Mouse (Mus musculus): ENCODE measurements around the gene Gm3376.
"Not testable (repeated sequence)": the region's sequence is repeated elsewhere in the genome, so short reads cannot be mapped to it uniquely, and the experiment has no call there.

The Gm3376 gene

DNA sequence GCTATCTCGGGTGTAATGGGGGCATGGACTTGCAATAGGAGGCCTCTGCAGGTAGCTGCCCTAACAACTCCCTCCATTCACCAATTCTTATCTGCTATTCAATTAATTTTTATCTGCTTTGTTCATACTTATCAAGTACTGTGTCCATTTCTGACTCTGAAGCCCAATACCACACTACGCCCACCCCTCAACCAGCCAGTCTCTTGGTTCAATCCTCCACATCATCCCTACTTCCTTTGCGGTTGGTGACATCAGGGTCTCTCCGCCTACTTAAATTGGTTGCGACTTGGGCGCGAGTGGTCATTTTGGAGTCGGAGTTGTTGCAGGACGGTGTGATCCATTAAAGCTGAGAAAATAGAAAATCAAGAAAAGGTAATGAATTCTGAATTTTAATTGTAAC, at the start of gene Gm3376:
Gm3376 (plus strand) TSS at position 301 of the 400 bp plus-strand sequence.
- DNase-seq (ENCODE audit: low spot score in 2 of 2), result not testable (repeated sequence)

All from left cerebral cortex, adult 9 months (tissue).